Mouse (Mus musculus) thymus, postnatal 36 days (tissue): Measurements from ENCODE around the gene Cbx8.

Experiments used
- DNase-seq, 2 experiments: peaks; one replicate each; pipeline ENCODE4 v3.0.0; 2022; ENCODE audit warnings: mixed read lengths in 2 of 2

The Cbx8 gene

DNA sequence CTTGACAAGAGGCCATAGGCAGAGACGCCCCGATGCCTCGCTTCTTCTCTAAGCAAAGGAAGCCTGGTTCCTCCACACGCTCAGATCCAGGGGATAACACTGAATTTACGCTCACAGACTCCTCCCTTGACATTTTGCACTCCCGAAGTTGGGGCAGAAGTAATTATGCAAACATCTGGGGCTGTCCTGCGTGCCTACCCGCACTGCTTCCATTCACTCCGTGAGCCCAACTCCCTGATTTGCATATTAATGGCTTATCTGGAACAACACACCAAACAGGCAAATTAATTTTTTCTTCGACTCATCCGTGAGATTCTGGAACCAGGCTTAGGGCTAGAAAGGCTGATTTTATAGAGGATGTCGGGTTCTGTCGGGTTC is 7.4 kb upstream of the Cbx8 start:
- DNase-seq, result no peak

DNA sequence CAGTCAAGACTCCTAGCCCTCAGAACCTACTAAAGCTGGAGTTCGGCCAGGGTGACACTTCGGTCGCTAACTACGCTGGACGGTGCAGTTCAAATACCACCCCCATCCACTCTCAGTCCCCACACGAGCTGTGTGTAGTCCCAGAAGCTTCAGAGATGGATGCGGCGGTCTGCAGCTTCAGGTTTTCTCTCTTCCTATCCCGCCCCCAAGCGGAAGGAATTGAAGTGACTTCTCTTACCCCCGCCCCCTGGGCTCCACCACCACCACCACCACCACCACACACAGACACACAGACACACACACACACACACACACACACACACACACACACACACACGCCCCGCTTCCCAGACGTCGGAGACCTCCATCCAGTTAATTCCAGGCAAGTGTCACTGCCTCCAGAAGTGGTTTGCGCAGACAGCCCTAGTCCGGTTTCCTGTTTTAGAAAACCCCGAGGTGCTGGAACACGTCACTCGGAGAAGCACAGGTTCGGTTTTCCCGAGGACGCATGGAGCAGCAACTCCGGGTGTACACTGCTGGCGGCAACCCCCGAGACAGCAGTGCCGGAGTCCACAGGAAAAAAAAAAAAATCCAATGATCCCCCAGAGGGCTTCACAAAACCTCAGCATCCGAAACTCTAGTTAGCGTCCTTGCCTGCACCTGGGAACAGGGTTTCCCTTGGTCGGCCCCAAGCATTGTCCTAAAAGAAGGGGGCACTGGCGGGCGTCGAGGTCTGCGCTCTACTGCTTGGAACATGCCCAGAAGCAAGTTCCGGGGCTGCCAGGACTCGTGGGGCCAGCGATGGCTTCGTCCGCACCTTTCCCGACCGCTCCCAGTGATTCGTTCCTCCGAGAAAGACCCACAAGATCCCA is 6.7 kb upstream of the Cbx8 start:
- DNase-seq, result peak in 1 of 2 experiments; percentile 44

DNA sequence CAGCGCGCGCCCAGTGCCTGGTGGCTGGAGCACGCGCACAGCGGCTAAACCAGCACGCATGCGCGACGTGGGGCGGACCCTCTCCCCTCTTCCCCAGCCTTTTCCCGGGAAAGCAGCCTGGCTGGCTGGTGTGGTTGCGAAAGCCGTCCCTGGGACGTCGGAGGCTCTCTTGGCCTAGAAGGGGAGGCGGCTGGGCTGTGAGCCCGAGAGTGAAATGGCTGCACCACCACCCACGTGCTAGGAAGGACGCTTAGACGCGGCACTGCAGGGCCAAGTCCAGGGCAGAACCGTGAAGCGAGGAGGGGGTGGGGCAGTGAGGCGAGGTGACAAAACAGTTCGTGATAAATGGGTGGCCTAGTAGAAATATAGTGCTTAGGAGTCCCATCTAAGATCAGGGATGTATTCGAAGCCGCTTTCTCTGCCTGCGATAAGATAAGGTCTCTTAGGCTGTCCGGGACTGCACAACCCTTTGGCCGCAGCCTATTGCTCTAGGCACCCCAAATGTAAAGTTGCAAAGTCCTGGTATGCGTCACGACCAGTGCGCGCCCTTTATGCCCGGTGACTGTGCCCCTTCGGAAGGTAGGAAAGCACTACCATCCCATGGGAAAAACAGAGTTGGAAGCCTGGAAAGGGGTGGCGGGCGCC is 6.0 kb upstream of the Cbx8 start:
- DNase-seq, result no peak

DNA sequence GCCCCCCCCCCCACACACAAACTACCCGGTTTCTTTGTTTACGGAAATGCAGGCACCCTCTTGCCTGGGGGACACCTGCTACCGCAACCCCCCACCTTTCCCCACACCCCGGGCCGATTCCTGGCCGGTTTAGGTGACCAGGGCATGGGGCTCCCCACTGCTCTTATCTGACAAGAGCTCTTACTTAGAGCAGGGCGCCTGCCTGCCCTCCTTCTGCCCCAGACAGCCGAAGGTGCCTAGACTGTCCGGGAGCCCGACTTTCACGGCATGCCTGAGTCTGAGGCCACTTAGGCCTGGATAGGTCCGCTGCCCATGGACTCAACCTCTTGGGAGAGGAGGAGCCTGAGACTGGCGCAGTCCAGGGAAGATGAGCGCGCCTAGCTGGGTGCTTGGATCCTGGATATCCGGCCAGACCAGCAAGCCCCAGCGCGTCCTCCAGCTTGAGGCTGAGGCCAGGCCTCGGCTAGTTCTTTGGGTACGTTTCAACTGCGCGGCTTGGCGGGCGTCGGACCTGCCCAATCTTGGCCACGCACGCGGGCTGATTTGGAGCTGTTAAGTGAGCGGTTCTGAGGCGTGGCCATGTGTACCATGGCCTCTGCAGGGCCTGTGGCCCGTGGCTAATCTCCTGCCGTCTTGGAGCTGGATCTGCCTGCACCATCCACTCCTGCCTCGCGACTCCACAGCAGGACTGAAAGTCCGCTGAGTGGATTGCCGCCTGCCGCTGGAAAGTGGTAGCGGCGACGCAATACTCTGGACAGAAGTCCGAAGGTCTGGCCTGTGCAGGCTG is 4.0 kb upstream of the Cbx8 start:
- DNase-seq, result no peak

DNA sequence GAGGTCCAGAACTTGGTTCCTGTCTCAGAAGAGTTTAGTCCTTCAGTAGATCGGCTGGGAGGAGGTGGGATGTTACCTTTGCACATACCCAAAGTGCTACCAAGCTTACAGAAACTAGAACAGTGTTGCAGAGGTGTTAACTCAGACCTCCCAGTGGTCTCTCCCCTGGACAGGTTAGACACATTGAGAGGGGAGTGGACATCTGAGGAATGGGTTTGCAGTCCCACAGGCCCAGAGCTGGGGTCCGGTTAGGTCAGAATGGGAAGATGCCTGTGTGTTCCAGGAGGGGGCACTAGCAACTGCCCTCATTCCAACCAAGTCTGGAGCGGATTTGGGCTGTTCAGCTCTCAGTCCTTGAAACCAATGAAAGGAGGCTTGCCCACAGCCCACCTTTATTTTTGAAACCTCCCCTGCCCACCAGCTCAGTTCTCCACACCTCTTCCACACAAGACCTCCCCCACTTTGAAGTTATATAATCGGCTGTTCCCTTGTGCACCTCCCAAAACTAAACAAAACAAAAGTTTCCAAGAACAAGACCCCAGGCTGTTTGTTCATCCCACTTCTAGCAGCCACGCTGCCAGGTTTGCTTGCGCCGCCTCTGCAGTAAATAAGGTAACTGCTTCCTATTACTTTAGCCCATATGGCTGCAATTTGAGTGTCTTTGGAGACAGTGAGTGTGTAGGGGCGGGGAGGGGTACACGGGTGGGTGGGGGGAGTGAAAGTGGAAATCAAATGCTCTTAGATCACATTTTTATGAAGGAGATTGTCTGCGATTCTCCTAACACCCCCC is 3.2 kb upstream of the Cbx8 start:
- DNase-seq, result peak in 1 of 2 experiments; percentile 31

DNA sequence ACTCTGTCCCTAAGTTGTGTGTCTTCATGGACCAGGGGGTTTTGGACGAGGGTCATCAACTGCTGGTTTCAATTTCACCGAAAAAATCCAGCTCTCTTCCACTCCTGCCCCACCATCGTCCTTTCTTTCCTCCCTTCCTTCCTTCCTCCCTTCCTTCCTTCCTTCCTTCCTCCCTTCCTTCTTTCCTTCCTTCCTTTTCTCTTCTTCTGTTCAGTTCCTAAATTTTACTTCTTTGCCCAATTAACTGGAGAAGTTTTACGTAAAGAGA is 2.4 kb upstream of the Cbx8 start:
- DNase-seq, result no peak

DNA sequence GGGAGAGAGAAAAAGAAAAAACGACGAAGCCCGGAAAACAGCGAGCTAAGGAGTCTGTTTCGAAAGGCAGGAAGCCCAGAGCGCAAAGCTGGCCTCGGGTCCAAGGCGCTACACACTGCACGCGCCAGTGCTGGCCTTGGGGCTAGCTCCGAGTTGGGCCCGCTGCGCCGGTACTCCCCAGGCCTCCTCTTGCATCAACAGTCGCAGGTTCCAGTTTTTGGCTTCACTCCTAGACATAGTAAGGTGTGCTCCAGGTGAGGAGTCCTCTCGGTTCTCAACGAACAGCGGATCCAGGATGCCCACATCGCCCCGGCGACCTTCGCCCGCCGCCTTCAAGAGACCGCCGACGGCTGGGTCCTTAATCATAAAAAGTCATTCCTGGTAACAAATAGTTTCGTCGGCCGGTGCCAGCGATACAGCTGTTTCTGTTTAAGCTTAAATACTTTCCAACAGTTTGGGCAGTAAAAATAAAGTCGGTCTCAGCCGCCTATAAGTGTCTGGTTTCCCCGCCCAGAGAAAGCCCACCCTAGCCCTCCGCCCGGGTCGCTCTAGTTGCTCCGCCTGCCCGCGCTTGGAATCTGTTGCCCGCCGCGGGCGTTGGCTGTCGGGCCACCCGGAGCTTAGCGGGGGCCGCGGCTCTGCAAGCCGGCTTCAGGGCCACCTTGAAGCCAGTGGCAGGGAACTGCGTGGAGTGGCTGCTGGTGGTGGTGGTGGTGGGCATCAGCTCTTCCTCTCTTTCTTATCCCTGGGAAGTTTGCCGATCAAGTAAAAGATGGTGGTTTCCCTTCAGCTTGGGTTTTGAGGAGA is 1.9 kb upstream of the Cbx8 start:
- DNase-seq, result no peak

DNA sequence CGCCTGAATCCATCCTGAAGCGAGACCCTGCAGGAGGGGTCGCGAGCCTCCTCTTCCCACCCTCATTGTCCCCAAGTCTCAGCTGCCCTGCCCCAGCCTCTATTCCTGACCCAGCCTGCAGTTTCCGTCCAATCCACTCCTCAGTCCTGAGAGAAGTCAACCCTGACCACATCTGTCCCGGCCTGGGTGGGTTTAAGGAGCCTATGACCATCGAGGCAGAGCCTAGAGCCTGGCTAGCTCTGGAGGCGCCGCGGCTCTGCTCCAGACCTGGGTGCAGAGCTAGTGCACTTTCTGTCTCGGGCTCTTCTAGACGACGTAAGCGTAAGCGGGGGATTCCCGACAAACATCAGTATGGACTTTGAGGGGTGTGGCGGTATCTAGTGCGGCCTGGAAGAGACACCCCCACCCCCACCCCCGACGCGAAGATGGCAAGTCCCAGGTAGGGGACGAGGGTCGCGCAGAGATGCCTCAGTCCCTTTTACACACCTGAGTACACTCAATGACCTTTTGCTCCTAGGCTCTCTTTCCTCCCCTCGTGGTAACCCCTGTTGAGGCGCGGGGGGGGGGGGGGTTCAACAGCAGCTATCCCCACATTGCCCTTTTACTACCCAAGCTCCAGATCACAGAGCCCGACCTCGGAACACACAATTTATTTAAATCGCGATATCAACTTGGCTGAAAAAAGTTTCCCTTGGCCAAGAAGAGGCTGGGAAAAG is 1.1 kb upstream of the Cbx8 start:
- DNase-seq, result no peak

DNA sequence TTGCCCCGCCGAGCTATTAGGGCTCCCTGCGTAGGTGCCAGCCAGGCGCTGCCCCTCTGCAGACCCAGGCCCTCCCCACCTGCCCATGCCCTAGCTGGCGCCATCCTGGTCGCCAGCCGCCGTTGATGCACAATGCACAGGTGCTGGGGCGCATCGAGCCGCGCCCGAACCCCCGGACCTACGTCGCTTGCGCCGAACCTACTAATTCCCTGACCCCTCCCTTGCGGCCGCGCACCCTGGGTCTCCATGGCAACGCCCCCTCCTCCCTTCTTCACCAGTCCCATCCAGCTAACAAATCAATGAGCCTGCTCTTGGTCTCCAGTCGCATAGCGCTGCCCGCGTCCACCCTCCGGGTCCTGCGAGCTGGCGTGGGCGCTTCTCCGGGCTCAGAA is 552 bp upstream of the Cbx8 start:
- no peak for DNase-seq

DNA sequence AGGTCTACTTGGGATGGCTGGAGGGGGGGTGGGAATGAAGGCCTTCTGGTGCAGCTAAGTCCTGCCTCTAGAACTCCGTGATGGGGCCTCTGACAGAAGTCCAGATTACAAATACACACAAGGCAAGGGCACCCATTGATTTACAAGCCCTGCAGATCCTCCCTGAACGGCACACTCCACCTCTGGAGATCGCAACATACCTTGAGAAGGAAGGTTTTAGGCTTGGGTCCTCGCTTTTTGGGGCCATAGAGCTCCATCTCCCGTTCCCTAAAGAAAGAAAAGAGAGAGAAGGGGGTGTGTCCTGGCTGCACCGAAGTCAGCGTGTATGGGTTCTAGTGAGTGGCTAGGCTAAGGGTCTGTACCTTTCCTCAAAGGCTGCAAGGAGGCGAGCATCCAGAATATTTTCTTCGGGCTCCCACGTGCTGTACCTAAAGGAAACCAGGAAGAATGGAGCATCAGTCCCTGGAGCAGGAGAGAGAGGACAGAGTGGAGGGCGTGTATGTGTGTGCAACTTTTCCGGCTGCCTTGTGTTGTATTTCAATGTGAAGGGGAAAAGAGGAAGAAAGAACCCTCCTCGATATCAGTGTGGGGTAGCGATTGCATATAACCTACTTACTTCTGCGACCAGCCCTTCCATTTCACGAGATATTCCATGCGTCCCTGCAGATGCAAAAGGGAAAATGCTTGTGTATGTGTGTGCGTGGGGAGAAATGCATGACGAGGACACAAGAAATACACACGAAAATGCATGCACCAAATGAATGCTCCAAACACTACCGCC is 847 bp downstream of the Cbx8 start:
- DNase-seq, result no peak

DNA sequence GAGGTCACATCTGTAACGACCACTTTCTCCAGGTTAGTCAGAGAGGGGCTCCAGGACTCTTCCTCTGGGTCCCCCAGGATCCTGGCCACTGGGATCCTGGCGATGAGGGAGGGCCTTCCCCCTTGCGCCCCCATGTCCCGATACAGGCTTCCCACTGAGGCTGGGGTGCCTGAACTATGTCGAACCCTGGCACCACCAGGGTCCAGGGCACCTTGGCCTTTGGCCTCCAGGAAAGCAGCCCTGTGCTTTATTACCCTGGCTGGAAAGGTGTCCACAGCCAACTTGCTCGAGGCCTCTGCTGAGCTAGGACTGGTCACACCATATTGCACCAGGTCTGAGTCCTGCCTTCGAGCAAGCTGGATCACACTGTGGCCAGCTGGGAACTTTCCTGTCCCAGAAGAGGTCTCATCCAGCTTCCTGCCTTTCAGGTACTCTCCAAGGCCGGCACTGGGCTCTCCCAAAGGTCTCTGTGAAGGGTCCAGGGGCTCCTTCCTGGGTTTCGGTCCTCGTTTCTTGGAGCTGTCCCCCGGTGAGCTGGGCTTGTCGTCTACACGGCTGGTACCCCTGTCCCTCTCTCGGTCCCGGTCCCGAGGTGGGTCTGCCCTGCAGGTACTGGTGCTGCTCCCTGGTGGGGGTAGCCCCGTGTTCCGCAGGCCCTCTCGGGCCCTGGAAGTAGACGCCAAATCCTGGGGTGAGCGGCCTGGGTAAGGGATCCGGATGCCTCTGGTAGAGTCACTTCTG is 1.9 kb downstream of the Cbx8 start:
- peak in 1 of 2 experiments; percentile 40 for DNase-seq

DNA sequence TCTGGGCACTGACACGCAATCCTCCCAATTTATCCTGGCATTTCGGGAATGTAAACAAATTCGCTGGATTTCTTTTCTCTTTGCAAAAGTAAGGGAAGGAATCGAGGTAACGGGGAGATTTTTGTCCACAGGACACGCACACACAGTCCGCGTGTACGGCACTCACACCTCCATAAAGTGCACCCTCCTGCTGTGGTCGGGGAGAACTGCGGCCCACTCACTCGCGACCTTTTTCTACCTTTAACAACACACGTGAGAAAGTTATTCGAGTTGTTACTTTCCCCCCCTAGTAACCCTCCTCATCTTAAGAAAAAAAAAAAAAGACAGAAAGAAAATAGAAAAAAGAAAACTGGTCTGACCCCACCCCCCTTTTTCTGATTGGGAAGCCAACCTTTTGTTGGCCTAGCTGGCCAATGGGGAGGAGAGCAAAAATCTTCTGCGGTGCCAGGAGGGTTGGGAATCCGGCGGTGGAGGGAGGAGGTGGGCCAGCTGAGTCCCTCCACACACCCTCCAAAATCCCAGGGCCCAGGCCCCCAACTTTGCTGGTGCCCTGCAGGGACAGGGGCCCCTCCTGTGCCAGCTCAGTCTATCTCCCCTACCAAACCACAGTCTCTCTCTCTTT is 2.9 kb downstream of the Cbx8 start:
- no peak for DNase-seq

DNA sequence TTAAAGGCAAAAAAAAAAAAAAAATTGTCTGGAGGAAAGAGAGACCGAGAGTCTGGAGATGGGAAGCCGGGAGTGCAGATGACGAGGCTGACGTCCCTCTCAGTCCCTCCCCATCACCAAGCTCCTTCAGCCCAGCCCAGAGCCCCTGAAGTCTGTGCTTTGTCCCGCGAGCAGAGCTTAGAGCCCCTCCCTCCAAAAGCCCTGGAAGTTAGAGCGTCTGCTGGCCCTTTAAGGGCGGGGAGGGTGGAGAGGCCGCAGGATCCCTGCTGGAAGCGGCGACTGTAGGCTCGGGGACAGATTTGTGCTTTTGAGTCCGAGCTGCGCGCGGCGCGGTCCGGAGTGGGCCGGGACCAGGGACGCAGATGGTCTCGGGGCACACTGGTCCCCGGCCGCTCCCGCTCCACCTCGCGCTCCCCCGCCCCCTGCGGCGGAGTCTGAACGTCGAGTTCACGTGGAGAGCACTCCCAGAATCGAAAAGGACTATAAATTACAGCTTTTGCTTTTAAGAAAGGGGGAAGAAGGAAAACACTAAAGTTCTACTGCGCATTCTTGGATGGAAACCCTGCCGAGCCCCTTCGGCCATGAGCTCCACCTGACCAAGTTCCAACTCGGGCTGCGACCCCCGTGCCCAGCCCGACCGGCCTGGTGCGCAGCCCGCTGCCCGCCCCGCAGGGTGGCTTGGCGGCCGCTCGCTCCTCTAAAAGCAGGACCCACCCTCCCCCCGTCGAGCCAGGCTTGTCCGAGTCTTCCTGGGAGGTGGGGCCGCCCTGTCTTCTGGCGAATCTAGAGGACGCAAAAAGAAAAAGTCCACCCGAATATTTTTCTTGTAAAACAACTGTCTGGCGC is 3.6 kb downstream of the Cbx8 start:
- no peak for DNase-seq

DNA sequence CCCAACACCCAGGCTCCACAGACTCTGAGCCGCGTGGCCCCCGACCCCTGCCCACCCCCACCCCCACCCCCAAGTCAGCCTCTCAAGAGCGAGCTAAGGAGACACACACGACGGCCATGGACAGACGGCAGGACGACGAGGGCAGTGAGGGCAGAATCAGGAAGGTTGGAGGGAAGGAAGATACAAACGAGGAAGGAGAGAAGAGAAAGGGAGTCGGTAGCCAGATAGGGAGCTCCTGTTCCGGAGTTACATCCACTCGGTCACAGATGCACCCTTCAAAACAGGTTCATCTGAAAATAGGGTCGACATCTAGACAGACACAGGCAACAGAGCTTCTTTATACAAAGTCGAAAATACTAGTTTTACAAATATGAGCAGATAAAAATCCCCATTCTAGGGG is 4.3 kb downstream of the Cbx8 start:
- DNase-seq, result no peak

DNA sequence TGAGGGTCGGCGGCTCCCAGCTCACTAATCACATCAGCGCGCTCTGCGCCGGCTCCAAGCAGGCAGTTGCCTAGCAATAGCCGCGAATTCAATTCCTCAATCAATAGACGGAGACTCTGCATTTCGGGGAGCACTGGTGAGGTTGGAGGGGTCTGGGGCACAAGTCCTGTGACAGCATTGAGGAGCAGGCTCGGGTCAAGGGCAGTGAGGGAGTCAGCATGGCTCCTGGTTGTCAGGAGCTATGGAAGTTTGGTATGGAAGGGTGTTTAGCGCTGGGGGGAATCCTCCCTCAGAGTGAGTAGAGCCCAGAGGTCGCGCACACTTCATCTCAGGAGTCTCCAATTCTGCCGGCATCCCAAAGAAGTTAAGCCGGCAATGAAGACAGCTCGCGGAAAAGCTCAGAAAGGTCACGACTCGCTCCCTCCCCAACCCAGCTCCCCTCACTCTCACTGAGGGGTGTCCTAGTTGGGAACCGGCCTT is 5.0 kb downstream of the Cbx8 start:
- DNase-seq, result no peak

DNA sequence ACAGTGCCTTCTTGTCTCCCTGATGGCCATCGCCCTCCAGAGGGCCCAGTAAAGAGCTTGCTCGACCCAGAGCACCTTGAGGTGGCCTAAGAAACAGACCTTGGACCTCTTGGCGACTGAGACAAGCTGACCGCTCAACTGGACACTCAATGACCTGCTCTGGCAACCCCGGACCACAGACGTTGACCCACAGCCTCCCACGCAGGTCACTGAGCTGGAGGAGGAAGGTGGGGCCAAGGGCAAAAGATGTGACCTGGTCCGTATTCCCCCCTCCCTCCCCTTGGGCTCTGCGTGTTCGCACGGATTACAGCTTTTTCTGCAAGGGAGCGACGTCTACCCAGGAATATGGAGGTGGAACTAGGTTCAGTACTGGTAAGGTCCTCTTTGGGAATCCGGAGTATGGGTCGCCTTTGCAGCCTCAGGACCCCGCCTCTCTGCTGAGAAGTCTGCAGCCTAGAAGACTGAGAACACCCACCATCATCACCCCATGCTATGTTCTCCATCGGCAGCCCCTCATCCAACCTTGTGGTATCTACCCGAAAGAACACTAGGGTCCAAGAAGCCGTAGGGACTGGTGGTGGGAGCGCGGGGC is 5.6 kb downstream of the Cbx8 start:
- DNase-seq, result no peak

DNA sequence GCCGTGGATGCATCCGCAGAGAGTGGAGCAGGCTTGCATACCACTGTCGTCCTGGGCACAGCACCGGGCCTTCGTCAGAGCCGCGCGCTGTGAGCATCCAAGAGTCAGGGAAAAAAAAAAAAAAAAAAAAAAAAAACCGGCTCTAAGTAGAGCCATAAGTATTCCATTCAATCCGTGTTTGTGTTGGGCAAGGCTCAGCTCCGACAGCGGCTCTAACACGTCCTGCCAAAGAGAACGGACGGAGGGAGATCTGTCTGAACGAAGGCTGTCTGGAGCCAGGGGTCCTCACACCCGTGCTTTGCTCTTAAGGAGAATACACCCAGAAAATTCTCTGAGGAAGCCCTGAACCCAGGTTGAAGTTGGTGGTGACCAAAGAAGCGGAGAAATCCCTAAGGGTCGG is 6.1 kb downstream of the Cbx8 start:
- DNase-seq, result no peak
